In the genomic region with DNA sequence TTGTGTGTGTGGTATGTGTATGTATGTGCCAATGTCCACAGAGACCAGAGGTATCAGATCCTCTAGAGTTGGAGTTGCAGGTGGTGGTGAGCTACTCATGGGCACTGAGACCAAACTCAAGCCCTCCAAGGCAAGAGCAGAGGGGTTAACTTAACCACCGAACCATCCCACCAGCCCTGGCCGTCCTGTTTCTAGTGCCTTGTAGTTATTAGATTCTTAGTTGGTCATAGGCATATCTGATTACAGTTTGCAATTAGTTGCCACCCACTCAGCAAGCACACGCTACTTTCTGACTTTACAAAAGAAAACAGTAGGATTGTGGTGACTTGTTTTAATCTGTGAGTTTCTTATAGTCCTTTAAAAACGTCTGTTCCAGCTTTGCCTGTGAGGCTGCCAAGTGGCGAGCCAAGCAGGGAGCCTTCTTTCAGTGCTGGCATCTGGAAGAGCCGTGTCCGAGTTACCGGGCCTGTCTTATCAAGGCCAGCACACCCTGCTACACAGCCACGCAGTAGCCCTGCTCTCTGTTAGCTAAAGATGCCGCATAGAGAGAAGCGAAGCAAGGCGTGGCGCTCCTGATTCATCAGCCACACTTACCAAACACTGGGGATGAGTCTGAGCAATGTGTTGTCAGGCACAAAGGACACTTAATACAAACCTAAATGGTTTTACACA, we compare ENCODE assay signal across 21 mouse cellular contexts.
A peak's percentile ranks its signal among the peaks of the same experiment; 100 is the strongest.
DNase-seq lines count a peak whose midpoint lies in the region; ATAC-seq and TF ChIP-seq lines count a peak whose summit lies in the region.
"Had no signal": no experiment of that assay in that cellular context is flagged by ENCODE, and none has a peak within 500 bp of the region (broad histone marks: within the 10 kb centered on the region; RNA-seq: fewer than 3 reads in every experiment).

No protein-coding gene starts in this region.

- 65% methylated on average over 13 of the region's 13 CpGs for WGBS in lung, embryonic 15.5 days
- 63% methylated on average over 13 of the region's 13 CpGs for WGBS in lung, postnatal 0 days
- WGBS in liver, embryonic 14.5 days (ENCODE audit: insufficient replicate concordance), result 38% methylated on average over 13 of the region's 13 CpGs
- 84% methylated on average over 13 of the region's 13 CpGs for WGBS in midbrain, embryonic 16.5 days

- no peak for TF ChIP-seq EP300 in lung, postnatal 0 days (IDR thresholded peaks at IDR 0.05)
- TF ChIP-seq EP300 in liver, embryonic 14.5 days (IDR thresholded peaks at IDR 0.05; ENCODE audit: low read depth), result peak; percentile 78

- peak overlapping the region; percentile 39; the same call in 1 of the 2 replicates for H3K27ac ChIP-seq in lung, embryonic 15.5 days
- H3K27ac ChIP-seq in lung, postnatal 0 days (ENCODE audit: low read length), result no peak overlapping the region
- peak overlapping the region; percentile 44 for H3K27ac ChIP-seq in liver, embryonic 14.5 days
- H3K27ac ChIP-seq in left cerebral cortex, adult 2 months, result no peak overlapping the region
- H3K27ac ChIP-seq in midbrain, embryonic 16.5 days (ENCODE audit: low read length), result no peak overlapping the region
- H3K27ac ChIP-seq: embryonic facial prominence, embryonic 13.5 days; gastrocnemius, adult 2 months; neural tube, embryonic 13.5 days had no signal

- no peak for TF ChIP-seq CTCF in lung, postnatal 0 days (IDR thresholded peaks at IDR 0.05)
- TF ChIP-seq CTCF in liver, embryonic 14.5 days (IDR thresholded peaks at IDR 0.05; ENCODE audit: low read depth), result no peak
- no peak for TF ChIP-seq CTCF in left cerebral cortex, adult 2 months (IDR thresholded peaks at IDR 0.05)

- H3K4me1 ChIP-seq in lung, embryonic 15.5 days, result peaks cover 22% of the 10 kb centered on the region
- peaks cover 4% of the 10 kb centered on the region; the same call in 1 of the 2 replicates for H3K4me1 ChIP-seq in lung, postnatal 0 days (ENCODE audit: insufficient read depth, low read depth, low read length)
- peaks cover 0 to 18% of the 10 kb centered on the region in 2 experiments; a peak in 3 of 4 replicates for H3K4me1 ChIP-seq in liver, embryonic 14.5 days (replicated peaks; ENCODE audit: control insufficient read depth in 2 of 2, insufficient read depth in 2 of 2, low read length in 1 of 2)
- peaks cover 6% of the 10 kb centered on the region for H3K4me1 ChIP-seq in midbrain, embryonic 16.5 days (ENCODE audit: control insufficient read depth, insufficient read depth, low read length)

- intact Hi-C loops in left cerebral cortex, adult 2 months (cut with DNase I), result no loop called here

- no peak overlapping the region for H3K4me3 ChIP-seq in lung, embryonic 15.5 days
- no peak overlapping the region for H3K4me3 ChIP-seq in lung, postnatal 0 days (ENCODE audit: low read depth, low read length)
- H3K4me3 ChIP-seq in liver, embryonic 14.5 days (ENCODE audit: insufficient read depth in 1 of 2, low read depth in 2 of 2, low read length in 2 of 2), result no peak overlapping the region
- no peak overlapping the region for H3K4me3 ChIP-seq in left cerebral cortex, adult 2 months
- H3K4me3 ChIP-seq in midbrain, embryonic 16.5 days (ENCODE audit: low read depth, low read length), result no peak overlapping the region
- H3K4me3 ChIP-seq: embryonic facial prominence, embryonic 13.5 days; gastrocnemius, adult 2 months; neural tube, embryonic 13.5 days had no signal

- H3K9me3 ChIP-seq in lung, embryonic 15.5 days, result no peaks in the 10 kb centered on the region
- no peaks in the 10 kb centered on the region for H3K9me3 ChIP-seq in lung, postnatal 0 days (ENCODE audit: low read length)
- no peaks in the 10 kb centered on the region for H3K9me3 ChIP-seq in liver, embryonic 14.5 days (ENCODE audit: control insufficient read depth, low read length)
- H3K9me3 ChIP-seq in midbrain, embryonic 16.5 days (replicated peaks; ENCODE audit: control insufficient read depth, low read length, poor library complexity, severe bottlenecking), result no peaks in the 10 kb centered on the region
- H3K9me3 ChIP-seq: embryonic facial prominence, embryonic 13.5 days; neural tube, embryonic 13.5 days had no signal

- H3K36me3 ChIP-seq in lung, embryonic 15.5 days, result 0 out of 2 replicates have a peak, but pooled peaks cover 7% of the 10 kb centered on the region
- peaks cover 17% of the 10 kb centered on the region; the same call in 1 of the 2 replicates for H3K36me3 ChIP-seq in lung, postnatal 0 days (ENCODE audit: insufficient read depth, low read length)
- H3K36me3 ChIP-seq in liver, embryonic 14.5 days (replicated peaks; ENCODE audit: control insufficient read depth, insufficient read depth, low read depth), result no peaks in the 10 kb centered on the region; the same call in 1 of the 2 replicates
- H3K36me3 ChIP-seq in midbrain, embryonic 16.5 days (ENCODE audit: control insufficient read depth, insufficient read depth, low read length), result peaks cover 20% of the 10 kb centered on the region

- no peak overlapping the region for H3K9ac ChIP-seq in lung, embryonic 15.5 days
- no peak overlapping the region for H3K9ac ChIP-seq in lung, postnatal 0 days (replicated peaks; ENCODE audit: low read depth)
- no peak overlapping the region for H3K9ac ChIP-seq in liver, embryonic 14.5 days (replicated peaks)
- H3K9ac ChIP-seq in midbrain, embryonic 16.5 days (ENCODE audit: low read depth, low read length), result no peak overlapping the region
- H3K9ac ChIP-seq: embryonic facial prominence, embryonic 13.5 days had no signal

- no peak overlapping the region for H3K4me2 ChIP-seq in lung, embryonic 15.5 days
- no peak overlapping the region for H3K4me2 ChIP-seq in lung, postnatal 0 days (replicated peaks; ENCODE audit: low read depth, low read length)
- H3K4me2 ChIP-seq in liver, embryonic 14.5 days (ENCODE audit: low read depth), result peak overlapping the region; percentile 29
- no peak overlapping the region for H3K4me2 ChIP-seq in midbrain, embryonic 16.5 days (ENCODE audit: low read length)
- H3K4me2 ChIP-seq: embryonic facial prominence, embryonic 13.5 days; midbrain, embryonic 11.5 days had no signal

- ATAC-seq in lung, embryonic 15.5 days (ENCODE audit: borderline replicate concordance, extremely low read depth, low FRiP score, low TSS enrichment), result no peak
- no peak for ATAC-seq in lung, postnatal 0 days
- peak; percentile 89 for ATAC-seq in liver, embryonic 14.5 days (ENCODE audit: insufficient read depth)
- no peak for ATAC-seq in midbrain, embryonic 16.5 days
- ATAC-seq: forebrain, embryonic 16.5 days; hindbrain, embryonic 16.5 days had no signal

- no peaks in the 10 kb centered on the region for H3K27me3 ChIP-seq in lung, embryonic 15.5 days
- no peaks in the 10 kb centered on the region for H3K27me3 ChIP-seq in lung, postnatal 0 days (replicated peaks; ENCODE audit: insufficient read depth, low read length)
- no peaks in the 10 kb centered on the region for H3K27me3 ChIP-seq in liver, embryonic 14.5 days (ENCODE audit: control insufficient read depth, insufficient read depth, low read length)
- H3K27me3 ChIP-seq in midbrain, embryonic 16.5 days (ENCODE audit: control insufficient read depth, insufficient read depth, low read depth, low read length), result no peaks in the 10 kb centered on the region
- H3K27me3 ChIP-seq: embryonic facial prominence, embryonic 13.5 days; neural tube, embryonic 13.5 days had no signal

- DNase-seq in lung, postnatal 0 days (ENCODE audit: low spot score), result no peak
- peak; percentile 48 for DNase-seq in brain, adult 2 months (ENCODE audit: low read depth, low spot score)
- DNase-seq in c-Kit-negative CD71-positive TER-119-positive erythroid progenitor cells, embryonic 14.5 days (ENCODE audit: low read depth, low spot score), result peak; percentile 29
- peak; percentile 47 to 53 (median 49) for DNase-seq in liver, embryonic 14.5 days (ENCODE audit: low read depth in 3 of 3, low spot score in 3 of 3)
- no peak for DNase-seq in left cerebral cortex, adult 2 months (ENCODE audit: extremely low spot score in 1 of 2, low spot score in 2 of 2)
- DNase-seq in thymus, postnatal 0 days (ENCODE audit: low spot score), result no peak
- DNase-seq: adrenal gland, adult 2 months; cerebellum, adult 11-12 months; cerebellum, postnatal 14 days; gastrocnemius, adult 2 months; kidney, adult 11 months; left cerebral cortex, postnatal 4 days; lung, postnatal 4 days; right cerebral cortex, postnatal 25 days had no signal

Comparison
In these comparisons a context has a peak if more than half of its experiments do, and no peak if none do; other contexts are left out.
1. H3K27ac ChIP-seq: peak in lung, embryonic 15.5 days (single experiment) and liver, embryonic 14.5 days (single experiment); none in lung, postnatal 0 days (single experiment), left cerebral cortex, adult 2 months (single experiment) and midbrain, embryonic 16.5 days (single experiment).
2. DNase-seq: peak in brain, adult 2 months (single experiment), c-Kit-negative CD71-positive TER-119-positive erythroid progenitor cells, embryonic 14.5 days (single experiment) and liver, embryonic 14.5 days (3 of 3); none in lung, postnatal 0 days (single experiment), left cerebral cortex, adult 2 months (0 of 2) and thymus, postnatal 0 days (single experiment).